Mouse (Mus musculus): ENCODE results near the gene Csf3. TPM values are rescaled to one million over a fixed set of nuclear protein-coding genes. Genes with fewer than 3 reads are reported as not detected.
A peak's percentile ranks its signal among the peaks of the same experiment; 100 is the strongest.

The Csf3 gene
- polyA plus RNA-seq, 1 experiment, result not detected

GRCm38 (mm10) chr11:98681186-98681585, 19.9 kb upstream of the Csf3 start:
- Histone ChIP-seq H3K36me3 (ENCODE audit: control insufficient read depth, insufficient read depth) (peaks cover 10% of the 10 kb centered on the region), H3K4me2 (ENCODE audit: low read depth) (peak overlapping the region; percentile 98), H3K27me3 (ENCODE audit: control insufficient read depth, insufficient read depth, insufficient read length) (no peaks in the 10 kb centered on the region), H3ac (ENCODE audit: control insufficient read depth, insufficient read length) (no peak overlapping the region), H3K4me3 (peak overlapping the region; percentile 96), H3K79me2 (ENCODE audit: control insufficient read depth, insufficient read depth) (peaks cover 28% of the 10 kb centered on the region)
- no peak for TF ChIP-seq TCF3 (IDR thresholded peaks at IDR 0.05; ENCODE audit: insufficient read length, low read depth)
- no peak for TF ChIP-seq SRF (IDR thresholded peaks at IDR 0.05; ENCODE audit: control insufficient read depth, insufficient read length, low read depth)
- TF ChIP-seq TCF12 (IDR thresholded peaks at IDR 0.05; ENCODE audit: insufficient read depth, poor library complexity, severe bottlenecking), result no peak
- TF ChIP-seq POLR2A (IDR thresholded peaks at IDR 0.05; ENCODE audit: insufficient read length, low read depth), result no peak
- TF ChIP-seq REST (IDR thresholded peaks at IDR 0.05; ENCODE audit: insufficient read depth, insufficient read length), result no peak

DNA sequence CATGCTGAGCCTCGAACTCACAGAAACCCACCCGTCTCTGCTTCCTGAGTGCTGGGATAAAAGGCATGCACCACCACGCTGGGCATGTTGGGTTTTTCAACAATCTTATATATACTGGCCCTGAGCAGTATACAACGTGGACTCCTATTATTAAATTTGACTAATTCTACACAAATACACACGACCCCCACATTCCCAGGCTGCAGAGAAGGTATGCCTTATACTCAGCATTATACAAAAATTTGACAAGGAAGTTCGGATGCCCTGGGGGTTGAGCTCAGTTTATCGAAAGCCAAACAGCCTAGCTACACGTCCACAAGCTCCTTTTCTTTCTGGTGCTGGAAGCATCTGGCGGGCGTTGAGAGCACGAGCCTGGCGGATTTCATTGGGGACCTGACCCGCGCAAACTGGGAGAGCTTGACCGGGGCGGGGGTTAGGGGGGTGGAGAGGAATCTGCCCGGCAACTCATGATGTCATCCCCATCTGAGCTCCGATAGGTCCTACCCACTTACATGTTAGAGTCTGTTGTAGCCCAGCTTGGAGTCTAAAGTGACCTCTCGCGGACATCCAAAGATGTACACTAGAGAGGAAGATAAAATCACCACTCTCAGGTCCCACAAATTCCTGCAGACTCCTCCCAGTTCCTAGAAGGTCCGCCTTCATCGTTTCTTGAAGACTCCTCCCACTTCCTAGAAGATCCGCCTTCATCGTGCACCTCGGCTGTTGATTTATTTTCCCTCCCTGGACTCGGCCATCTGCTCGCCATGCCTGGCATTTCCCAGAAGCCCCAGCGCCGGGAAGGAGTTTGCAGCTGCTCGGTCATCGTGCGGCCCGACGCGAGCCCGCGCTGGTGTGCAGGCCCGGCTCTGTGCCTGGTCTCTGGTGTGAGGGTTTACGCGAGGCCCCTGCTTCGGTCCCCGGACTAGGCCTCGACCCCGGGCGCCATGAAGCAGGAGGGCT, 19.0 kb upstream of the Csf3 start, which contains the start of gene Psmd3:
TSS of gene Psmd3 (plus strand) at position 769 of the 960 bp plus-strand sequence.
- peaks cover 19% of the 10 kb centered on the region for H3K36me3 ChIP-seq (ENCODE audit: control insufficient read depth, insufficient read depth)
- H3ac ChIP-seq (ENCODE audit: control insufficient read depth, insufficient read length), result peak within 1 kb of the TSS; percentile 87
- H3K79me2 ChIP-seq (ENCODE audit: control insufficient read depth, insufficient read depth), result peaks cover 28% of the 10 kb centered on the region
- peak within 1 kb of the TSS; percentile 96 for H3K4me3 ChIP-seq
- H3K4me2 ChIP-seq (ENCODE audit: low read depth), result peak within 1 kb of the TSS; percentile 98
- TF ChIP-seq TCF3 (IDR thresholded peaks at IDR 0.05; ENCODE audit: insufficient read length, low read depth) (peak; percentile 49), MYOD1 (IDR thresholded peaks at IDR 0.05; ENCODE audit: control insufficient read depth in 1 of 3, insufficient read length in 2 of 3, low read depth in 2 of 3) (peak in 2 of 3 experiments; percentile 88), POLR2A (IDR thresholded peaks at IDR 0.05; ENCODE audit: insufficient read length, low read depth) (peak; percentile 85), MYOG (IDR thresholded peaks at IDR 0.05; ENCODE audit: control insufficient read depth in 1 of 3, insufficient read depth in 1 of 3, insufficient read length in 2 of 3, low read depth in 2 of 3) (peak; percentile 40 to 95 (median 95)), CEBPB (IDR thresholded peaks at IDR 0.05; ENCODE audit: insufficient read depth, poor library complexity, severe bottlenecking) (no peak), TCF12 (IDR thresholded peaks at IDR 0.05; ENCODE audit: insufficient read depth, poor library complexity, severe bottlenecking) (peak; percentile 33), E2F4 (IDR thresholded peaks at IDR 0.05; ENCODE audit: insufficient read depth) (peak; percentile 41), SRF (IDR thresholded peaks at IDR 0.05; ENCODE audit: control insufficient read depth, insufficient read length, low read depth) (peak; percentile 92), MAX (IDR thresholded peaks at IDR 0.05; ENCODE audit: low read depth) (peak; percentile 31), USF1 (IDR thresholded peaks at IDR 0.05; ENCODE audit: low read depth) (no peak), REST (IDR thresholded peaks at IDR 0.05; ENCODE audit: insufficient read depth, insufficient read length) (peak; percentile 18), POLR2AphosphoS2 (IDR thresholded peaks at IDR 0.05; ENCODE audit: insufficient read length, low read depth) (peak; percentile 92)
- no peaks in the 10 kb centered on the region for H3K27me3 ChIP-seq (ENCODE audit: control insufficient read depth, insufficient read depth, insufficient read length)

DNA sequence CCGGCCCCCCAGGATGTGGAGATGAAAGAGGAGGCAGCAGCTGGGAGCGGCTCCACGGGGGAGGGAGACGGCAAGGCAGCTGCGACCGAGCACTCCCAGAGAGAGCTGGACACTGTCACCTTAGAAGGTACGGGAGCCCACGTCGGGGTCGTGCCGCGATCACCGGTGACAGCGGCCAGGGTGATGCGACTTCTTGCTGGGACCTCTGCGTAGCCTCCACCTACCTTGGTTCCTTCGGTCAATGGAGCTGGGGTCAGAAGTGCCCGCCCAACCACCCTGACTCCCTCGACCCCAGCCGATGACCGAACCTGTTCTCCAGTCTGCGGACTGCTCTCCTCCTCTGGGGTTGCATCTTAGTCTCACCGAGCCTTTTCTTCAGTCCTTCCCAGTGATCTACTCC, 18.3 kb upstream of the Csf3 start:
- TF ChIP-seq REST (IDR thresholded peaks at IDR 0.05; ENCODE audit: insufficient read depth, insufficient read length), result no peak
- no peak for TF ChIP-seq POLR2AphosphoS2 (IDR thresholded peaks at IDR 0.05; ENCODE audit: insufficient read length, low read depth)
- TF ChIP-seq E2F4 (IDR thresholded peaks at IDR 0.05; ENCODE audit: insufficient read depth), result no peak
- TF ChIP-seq USF1 (IDR thresholded peaks at IDR 0.05; ENCODE audit: low read depth), result no peak
- TF ChIP-seq MYOG (IDR thresholded peaks at IDR 0.05; ENCODE audit: control insufficient read depth in 1 of 3, insufficient read depth in 1 of 3, insufficient read length in 2 of 3, low read depth in 2 of 3), result no peak
- no peak for TF ChIP-seq MAX (IDR thresholded peaks at IDR 0.05; ENCODE audit: low read depth)
- no peak for TF ChIP-seq MYOD1 (IDR thresholded peaks at IDR 0.05; ENCODE audit: control insufficient read depth in 1 of 3, insufficient read length in 2 of 3, low read depth in 2 of 3)
- no peak for TF ChIP-seq POLR2A (IDR thresholded peaks at IDR 0.05; ENCODE audit: insufficient read length, low read depth)
- no peak for TF ChIP-seq CEBPB (IDR thresholded peaks at IDR 0.05; ENCODE audit: insufficient read depth, poor library complexity, severe bottlenecking)
- TF ChIP-seq TCF3 (IDR thresholded peaks at IDR 0.05; ENCODE audit: insufficient read length, low read depth), result no peak
- TF ChIP-seq SRF (IDR thresholded peaks at IDR 0.05; ENCODE audit: control insufficient read depth, insufficient read length, low read depth), result no peak
- TF ChIP-seq TCF12 (IDR thresholded peaks at IDR 0.05; ENCODE audit: insufficient read depth, poor library complexity, severe bottlenecking), result no peak
- Histone ChIP-seq H3K79me2 (ENCODE audit: control insufficient read depth, insufficient read depth) (peaks cover 28% of the 10 kb centered on the region), H3K27me3 (ENCODE audit: control insufficient read depth, insufficient read depth, insufficient read length) (no peaks in the 10 kb centered on the region), H3K4me2 (ENCODE audit: low read depth) (peak overlapping the region; percentile 73), H3K36me3 (ENCODE audit: control insufficient read depth, insufficient read depth) (peaks cover 26% of the 10 kb centered on the region), H3ac (ENCODE audit: control insufficient read depth, insufficient read length) (peak overlapping the region; percentile 87), H3K4me3 (peak overlapping the region; percentile 96)

GRCm38 (mm10) chr11:98685642-98686041, 15.4 kb upstream of the Csf3 start:
- H3K79me2 ChIP-seq (ENCODE audit: control insufficient read depth, insufficient read depth), result peaks cover 28% of the 10 kb centered on the region
- no peak overlapping the region for H3K4me2 ChIP-seq (ENCODE audit: low read depth)
- H3K4me3 ChIP-seq, result no peak overlapping the region
- no peaks in the 10 kb centered on the region for H3K27me3 ChIP-seq (ENCODE audit: control insufficient read depth, insufficient read depth, insufficient read length)
- TF ChIP-seq MYOG (IDR thresholded peaks at IDR 0.05; ENCODE audit: control insufficient read depth in 1 of 3, insufficient read depth in 1 of 3, insufficient read length in 2 of 3, low read depth in 2 of 3) (no peak), E2F4 (IDR thresholded peaks at IDR 0.05; ENCODE audit: insufficient read depth) (no peak), TCF3 (IDR thresholded peaks at IDR 0.05; ENCODE audit: insufficient read length, low read depth) (no peak), CEBPB (IDR thresholded peaks at IDR 0.05; ENCODE audit: insufficient read depth, poor library complexity, severe bottlenecking) (no peak), MYOD1 (IDR thresholded peaks at IDR 0.05; ENCODE audit: control insufficient read depth in 1 of 3, insufficient read length in 2 of 3, low read depth in 2 of 3) (no peak), USF1 (IDR thresholded peaks at IDR 0.05; ENCODE audit: low read depth) (no peak), REST (IDR thresholded peaks at IDR 0.05; ENCODE audit: insufficient read depth, insufficient read length) (no peak), SRF (IDR thresholded peaks at IDR 0.05; ENCODE audit: control insufficient read depth, insufficient read length, low read depth) (no peak), POLR2AphosphoS2 (IDR thresholded peaks at IDR 0.05; ENCODE audit: insufficient read length, low read depth) (no peak), TCF12 (IDR thresholded peaks at IDR 0.05; ENCODE audit: insufficient read depth, poor library complexity, severe bottlenecking) (no peak), MAX (IDR thresholded peaks at IDR 0.05; ENCODE audit: low read depth) (no peak), POLR2A (IDR thresholded peaks at IDR 0.05; ENCODE audit: insufficient read length, low read depth) (no peak)
- no peak overlapping the region for H3ac ChIP-seq (ENCODE audit: control insufficient read depth, insufficient read length)
- peaks cover 45% of the 10 kb centered on the region for H3K36me3 ChIP-seq (ENCODE audit: control insufficient read depth, insufficient read depth)
